Mouse (Mus musculus) kidney, adult 8-10 months (tissue): ENCODE data around the gene Pxdn.

Experiments
- DNase-seq, 2 experiments: peaks; one replicate each; pipeline ENCODE4 v3.0.0; 2022

The Pxdn gene

DNA sequence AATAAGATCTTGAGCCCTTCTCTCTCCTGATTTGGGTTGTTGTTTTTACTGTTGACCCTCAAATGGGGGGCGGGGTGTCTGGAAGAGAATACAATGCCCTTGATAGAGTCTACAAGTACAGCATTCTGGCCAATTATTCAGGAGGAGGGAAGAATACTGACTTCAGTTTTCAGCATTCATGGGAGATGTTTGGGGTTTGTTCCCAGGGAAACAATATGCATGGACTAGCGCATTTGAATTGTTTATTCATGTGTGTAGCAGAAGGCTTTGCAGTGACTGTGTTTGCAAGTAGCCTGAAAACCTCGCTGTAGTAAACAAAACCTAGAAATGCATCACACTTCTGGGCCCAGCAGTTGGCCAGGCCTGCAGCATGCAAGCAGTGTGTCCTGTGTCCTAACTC, 17.1 kb downstream of the Pxdn start:
- DNase-seq, result no peak

DNA sequence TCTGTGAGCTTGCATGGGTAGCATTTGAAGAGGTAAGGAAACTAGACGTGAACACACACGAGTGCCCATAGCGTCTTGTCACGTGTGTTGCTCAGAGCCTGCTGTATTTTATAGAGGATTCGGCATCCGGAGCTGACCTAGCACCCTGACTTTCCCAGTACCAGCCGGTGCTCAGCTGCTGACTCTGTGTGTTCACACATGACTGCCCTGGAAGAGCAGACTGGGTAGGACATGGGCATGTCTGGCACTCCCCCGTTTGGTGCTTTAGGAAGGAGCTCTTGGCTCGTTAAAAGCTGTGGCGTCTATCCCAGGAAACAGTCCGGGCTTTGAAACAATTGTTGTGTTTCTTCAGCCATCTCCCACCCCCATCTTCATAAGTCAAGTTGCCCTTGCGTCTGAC, 19.6 kb downstream of the Pxdn start:
- DNase-seq, result peak; percentile 72 to 73

DNA sequence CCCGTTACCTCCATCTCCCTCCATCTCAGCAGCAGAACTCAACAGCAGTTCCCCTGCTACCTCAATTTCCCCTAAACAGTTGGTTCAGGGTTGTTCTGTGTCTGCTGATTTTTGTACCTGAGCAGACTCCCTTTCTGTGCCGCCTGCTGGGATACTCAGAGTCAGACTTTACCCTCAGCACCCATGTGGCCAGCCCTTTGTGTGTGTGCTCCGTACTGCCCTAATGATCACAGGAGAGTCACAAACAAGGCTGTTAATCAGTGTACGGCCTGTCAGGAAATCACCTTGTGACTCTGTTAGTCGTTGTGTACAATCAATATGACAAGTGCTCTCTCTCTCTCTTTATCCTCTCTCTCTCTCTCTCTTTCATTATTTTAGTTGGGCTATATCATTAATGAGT, 21.2 kb downstream of the Pxdn start:
- peak; percentile 69 for DNase-seq

DNA sequence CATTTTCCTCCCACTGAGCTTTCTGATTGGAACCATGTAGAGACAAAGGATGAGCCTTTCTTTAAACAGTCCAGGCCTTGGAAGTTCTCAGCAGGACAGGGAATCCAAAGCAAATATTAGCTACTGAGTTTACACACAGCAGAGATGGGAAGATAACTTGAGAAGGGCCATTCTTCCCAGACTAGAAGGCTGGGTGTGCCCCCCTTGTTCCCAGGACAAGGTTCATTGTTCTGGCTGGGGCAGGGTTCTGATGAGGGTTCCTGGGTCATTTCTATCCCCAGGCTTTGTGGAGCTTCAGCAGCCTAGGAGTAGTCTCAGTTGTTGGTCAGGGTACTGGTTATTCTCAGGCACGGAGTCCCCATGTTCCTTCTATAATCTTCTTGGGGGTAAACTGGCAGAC, 23.6 kb downstream of the Pxdn start:
- DNase-seq, result no peak

DNA sequence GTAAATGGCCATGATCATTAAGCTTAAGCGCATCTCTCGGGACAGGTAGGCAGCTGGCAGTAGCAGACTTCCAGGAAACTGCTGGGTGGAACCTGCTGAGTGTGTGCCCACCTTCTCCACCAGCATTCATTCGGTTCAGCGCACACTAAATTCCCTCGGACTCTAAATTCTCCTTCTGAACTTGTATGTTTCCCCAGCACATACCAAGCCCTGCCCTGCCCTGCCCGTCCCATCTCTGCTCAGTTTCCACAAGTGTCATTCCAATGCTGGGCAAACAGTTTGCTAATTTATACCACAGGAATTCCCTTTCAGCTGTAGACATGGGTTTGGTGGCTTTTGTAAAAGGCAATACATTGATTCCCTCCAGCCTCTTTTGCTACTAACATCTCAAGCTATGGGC, 27.6 kb downstream of the Pxdn start:
- DNase-seq, result no peak

DNA sequence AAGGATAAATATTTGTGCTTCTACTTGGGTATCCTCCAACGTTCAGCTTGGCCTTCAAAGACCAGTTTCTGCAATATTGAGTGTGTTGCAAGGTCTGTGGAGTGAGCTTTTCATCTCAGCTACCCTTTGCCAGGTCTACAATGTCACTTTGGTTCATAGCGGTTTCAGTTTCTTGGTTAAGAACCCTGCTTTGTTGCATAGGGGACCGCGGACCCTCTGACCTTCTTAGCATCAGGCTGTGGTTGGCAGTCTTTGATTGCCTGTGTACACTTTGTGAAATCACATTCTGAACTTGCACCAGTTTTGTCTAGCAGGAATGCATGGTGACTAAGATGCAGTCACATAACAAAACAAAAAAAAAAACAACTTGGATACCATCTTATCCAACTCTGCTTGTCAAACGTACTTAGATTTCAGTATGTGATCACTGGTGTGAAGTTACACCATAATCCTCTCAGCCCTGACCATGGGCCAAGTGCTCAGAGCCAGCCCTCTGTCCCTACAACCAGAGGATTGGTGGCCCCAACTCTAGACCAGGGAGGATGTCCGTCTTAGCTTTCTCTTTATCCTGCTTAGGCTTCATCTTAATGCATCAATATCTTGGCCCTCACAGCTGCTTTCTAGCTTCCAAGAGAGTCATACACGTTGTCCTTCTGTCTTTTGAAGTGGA, 34.5 kb downstream of the Pxdn start:
- no peak for DNase-seq

DNA sequence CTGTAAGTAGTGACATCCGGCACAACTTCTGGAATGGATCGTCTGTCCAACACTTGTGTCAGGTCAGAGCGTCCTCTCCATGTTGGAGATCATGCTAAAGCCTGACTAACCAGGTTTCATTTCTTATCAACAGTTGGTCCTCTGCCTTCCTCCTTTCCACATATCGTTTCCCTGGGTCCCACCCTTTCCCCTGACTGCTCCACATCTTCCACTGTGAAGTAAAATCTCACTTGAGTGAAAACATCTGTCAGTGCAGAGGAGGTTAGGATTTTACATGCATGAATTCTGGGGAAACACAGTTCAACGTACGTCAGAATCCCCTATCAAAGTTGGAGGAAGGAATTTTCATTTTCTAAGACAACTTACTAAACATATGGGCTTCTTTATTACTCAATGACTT, 35.1 kb downstream of the Pxdn start:
- DNase-seq, result no peak

DNA sequence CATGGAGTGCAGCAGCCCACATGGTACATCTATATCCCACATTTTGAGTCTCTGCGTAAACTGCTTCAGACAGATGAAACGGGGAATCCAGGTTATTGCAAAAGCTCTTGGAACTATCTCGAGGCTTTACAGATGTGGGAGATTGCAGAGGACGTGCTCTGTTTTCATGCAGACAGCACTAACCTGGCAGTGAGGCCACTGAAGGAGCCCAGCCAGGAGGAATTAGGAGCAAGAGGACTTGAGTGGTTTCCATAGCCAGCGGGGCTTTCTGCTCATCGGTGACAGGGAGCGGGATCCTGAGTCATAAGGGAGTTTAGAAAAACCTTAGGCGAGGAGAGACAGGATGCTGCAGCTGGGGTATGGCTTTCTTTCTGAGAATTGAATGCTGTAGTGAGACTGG, 42.7 kb downstream of the Pxdn start:
- DNase-seq, result no peak

DNA sequence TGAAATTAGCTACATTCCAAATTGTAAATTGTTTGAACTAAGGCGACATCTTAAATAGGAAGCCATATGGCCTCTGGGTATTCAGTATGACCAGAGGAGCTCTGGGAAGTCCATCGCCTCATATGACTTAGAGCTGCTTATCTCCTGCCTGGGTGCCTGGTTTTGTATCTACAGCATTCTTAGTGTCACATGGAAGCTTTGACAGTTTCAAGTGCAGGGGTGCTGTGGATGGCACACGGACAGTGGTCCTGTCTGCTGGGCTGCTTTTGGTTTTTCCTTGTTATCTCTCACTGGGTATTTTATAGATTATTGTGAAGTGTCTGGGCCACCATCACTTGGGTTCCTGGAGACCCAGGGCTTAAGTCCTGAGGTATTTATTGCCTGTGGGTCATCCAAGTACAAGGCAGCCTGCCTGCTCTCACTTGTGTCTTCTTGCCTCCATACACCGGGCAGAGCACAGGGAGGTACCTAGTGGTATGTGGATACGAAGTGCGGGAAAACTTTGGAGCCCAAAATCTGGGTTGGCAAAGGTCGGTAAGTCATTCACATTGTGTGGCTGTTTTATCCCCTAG, 44.4 kb downstream of the Pxdn start:
- no peak for DNase-seq

DNA sequence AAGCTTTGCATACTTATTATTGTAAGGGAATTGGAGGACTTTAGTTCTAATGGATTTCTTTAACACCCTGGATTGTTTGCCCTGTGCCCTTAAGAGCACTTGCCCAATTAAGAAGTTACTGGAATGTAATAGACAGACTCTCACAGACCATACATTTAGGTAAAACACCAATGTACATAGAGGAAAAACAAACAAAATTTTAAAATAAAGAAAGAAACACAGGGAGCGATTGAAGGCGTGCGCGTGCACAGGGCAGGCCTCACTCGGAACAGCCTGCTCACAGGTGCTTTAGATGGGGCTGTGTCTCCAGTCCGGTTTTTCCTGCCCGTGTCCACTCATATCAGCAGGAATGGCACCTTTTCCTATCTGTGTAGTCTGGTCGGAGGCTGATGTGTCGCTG, 45.8 kb downstream of the Pxdn start:
- DNase-seq, result no peak

DNA sequence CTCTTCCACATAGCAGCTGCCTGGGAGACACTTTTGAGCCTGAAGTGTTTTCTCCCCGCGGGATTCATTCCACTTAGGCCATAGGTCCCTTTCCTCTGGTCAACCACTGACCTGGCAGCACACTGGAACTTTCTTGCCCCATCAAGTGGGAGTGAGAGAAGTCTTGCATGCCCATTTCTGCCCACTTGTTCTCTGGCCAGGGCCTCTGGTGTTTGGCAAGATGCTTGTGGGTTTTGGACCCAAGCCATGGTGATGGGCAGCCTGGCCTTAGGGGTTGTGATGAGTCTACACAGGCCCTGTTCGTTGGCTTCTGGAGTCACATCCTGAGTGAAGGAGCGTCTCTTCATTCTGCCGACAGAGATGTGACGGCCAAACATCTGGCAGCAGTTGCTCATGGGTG, 47.7 kb downstream of the Pxdn start:
- DNase-seq, result no peak

DNA sequence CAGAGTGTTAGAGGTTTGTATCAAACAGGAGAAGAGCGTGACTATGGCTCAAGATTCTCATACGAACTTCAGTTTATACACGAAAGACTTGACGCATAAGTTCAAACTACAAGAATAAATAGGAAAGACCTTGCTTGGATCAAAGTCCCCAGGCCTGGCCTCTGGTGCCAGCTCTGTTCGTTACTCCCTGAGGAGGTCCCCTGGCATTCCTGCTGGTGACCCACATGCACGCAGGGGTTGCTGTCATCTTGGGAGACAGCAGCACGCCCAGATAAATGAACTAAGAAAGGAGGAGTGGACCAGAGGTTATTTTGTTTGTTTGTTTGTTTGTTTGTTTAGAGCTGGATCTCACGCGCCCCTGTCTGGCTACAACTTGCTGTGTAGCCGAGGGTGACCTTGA, 48.8 kb downstream of the Pxdn start:
- no peak for DNase-seq

DNA sequence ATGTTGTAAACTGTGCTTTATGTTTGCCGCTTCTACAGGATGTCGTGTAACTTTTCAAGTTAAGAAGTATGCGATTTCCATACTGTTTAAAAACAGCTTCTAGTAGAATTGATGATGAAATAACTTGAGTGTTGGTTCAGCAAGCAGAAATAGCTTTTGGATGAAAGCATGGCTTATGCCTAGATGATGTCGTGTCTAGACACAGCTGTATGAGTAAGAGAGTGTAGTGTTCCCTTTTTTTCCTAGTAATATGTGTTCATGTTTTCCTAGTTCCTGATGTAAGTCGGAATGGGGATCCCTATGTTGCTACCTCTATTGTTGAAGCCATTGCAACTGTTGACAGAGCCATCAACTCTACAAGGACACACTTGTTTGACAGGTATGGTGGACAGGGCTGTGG, 61.5 kb downstream of the Pxdn start:
- DNase-seq, result no peak

DNA sequence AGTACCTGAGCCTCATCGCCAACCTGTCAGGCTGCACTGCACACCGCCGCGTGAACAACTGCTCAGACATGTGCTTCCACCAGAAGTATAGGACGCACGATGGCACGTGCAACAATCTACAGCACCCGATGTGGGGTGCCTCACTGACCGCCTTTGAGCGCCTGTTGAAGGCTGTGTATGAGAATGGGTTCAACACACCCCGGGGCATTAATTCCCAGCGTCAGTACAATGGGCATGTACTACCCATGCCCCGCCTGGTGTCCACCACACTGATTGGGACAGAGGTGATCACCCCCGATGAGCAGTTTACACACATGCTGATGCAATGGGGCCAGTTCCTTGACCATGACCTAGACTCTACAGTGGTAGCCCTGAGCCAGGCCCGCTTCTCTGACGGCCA, 64.5 kb downstream of the Pxdn start:
- no peak for DNase-seq

DNA sequence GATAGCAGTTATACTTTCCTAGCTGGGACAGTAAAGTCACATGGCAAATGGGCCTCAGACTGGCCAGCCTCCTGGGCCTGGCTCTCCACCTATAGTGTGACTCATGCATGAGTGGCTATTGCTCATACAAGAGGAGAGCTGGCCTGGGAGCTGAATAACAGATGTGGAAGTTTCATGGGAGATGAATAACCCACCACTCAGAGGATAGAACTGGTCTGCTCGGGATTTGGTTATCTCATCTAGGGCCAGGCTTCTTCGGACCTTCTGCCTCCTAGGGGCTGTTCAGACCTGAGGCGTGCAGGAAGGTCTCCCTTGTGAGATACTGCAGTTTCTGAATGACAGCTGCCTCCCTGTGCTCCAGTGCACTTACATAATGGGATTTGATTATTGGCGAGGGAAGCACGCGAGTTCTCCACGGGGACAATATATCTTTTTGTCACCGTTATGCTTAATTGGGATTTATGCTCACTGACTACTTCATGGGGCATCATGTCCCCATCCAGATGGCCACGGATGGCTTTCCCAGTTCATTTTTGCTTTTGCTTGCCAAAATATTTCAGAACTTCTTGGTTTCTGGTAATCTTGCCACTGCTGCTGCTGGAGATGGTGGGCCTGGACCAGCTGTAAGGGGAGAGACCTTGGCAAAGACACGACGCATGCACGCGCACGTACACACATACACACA, 66.4 kb downstream of the Pxdn start:
- DNase-seq, result no peak

DNA sequence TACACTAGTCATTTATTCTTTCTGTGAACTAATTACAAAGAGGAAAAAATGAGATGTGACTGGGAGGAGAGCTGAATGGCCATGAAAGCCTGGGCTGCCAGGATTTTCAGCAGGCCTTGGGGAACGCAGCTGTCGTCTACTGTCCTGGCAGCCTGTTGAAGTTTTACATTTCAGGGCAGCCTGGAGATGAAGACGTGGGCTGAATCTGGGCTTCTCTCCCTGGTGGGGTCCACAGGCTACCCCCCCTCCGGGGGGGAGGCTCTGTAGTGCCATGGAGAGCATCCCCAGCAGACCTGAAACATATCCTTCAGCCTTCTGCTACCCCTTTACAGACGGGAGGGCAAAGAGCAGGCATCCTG, 66.9 kb downstream of the Pxdn start:
- DNase-seq, result no peak

DNA sequence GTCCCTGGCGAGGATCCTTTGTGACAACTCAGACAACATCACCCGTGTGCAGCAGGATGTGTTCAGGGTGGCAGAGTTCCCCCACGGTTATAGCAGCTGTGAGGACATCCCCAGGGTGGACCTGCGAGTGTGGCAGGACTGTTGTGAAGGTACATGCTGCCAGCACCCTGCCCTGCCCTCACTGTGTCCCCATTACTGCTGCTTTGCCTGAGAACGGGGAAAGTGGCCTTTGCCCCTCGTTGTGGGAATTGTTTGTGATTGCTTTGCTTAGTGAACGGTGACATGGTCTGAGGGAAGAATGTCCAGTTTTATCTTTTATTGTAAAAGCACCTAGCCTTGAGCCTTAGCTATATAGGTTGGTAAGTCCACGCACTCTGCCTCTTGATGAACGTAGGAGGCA, 69.2 kb downstream of the Pxdn start:
- DNase-seq, result peak in 1 of 2 experiments; percentile 27

DNA sequence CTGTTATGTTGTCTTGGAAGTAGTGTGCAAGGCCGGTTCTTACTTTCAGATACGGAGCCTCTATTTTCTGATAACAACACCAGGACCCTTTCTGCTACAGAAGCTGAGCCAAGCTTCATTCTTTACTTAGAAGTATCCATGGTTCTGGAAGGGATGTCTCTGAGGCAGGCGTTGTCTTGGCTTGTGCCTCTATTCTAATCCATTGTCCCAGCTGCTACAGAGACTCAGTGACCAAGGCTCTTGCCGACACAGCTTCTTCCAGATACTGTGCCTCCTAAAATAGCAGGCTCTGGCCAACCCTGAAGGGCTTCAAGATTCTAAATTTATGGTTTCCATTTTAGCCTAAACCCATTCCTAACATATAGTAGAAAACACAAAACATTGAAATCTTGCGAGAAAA, 71.3 kb downstream of the Pxdn start:
- DNase-seq, result no peak

DNA sequence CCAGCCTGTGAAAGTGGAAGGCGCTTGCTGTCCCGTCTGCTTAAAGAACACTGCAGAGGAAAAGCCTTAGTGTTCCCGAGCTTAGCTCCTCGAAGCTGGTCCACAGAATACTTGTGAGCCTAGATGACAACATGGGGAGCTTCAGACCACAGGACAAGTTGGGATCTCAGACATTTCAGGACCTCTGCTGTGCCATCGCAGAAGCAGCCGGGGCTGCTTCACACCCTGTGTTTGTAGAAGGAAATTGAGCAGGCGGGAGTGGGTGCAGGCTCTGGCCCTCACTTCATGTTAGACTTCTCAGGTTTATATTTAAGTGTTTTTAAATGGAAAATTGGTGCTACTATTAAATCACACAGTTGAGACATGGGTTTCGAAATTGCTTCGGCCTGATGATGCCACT, 78.1 kb downstream of the Pxdn start:
- DNase-seq, result no peak

DNA sequence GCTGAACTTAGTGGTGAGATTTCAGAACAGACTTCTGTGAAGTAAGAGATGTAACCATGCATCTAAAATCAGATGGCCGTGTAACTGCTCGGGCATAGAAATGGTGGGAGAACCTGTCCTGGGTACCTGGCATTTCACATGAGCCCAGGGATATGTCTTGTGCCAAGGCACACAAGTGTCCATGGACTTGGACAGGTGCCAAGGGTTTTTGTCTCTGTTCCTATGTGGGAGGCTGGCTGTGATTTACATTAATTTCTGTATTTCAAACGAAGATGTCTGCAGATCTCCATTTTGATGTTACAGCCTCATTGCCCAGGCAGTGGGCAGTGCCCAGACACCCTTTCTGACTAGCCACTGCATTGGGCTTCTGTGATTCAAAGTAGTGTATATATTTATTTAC, 79.7 kb downstream of the Pxdn start:
- DNase-seq, result no peak

DNA sequence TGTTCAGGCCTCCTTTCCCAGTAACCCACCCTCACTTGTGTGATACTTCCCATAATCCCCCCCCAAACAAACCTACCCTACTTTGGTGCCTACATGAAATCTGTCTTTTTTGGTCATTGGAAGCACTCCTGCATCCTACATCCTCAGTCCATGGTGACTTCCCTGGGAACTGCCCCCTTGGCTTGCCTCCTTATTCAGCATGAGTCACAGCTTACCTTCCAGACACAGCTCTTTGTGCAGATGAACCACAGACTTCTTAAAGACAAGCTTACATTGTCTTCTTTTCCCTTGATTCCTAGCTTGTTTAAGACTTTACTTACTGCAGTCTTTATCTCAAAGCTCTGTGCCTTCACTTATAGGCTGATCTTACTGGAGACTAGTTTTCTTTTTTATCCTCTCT, 83.0 kb downstream of the Pxdn start:
- no peak for DNase-seq

DNA sequence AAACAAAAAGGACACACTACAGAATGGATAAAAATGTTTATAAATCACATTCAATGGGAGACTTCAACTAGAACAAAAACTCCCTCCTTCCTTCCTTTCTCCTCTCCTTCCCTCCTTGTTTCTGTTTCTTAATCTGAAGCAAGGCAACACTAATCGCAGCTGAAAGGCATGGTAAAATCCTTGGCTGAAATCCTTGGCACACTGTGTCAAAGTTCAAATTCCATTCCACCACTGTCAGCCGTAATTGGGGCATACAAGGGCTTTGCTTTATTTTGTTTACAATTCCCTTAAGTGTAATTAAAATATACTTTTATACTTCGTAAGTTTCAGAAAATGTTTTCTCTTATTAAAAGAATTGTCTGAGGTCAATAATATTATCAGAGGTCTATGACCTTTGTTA, 86.1 kb downstream of the Pxdn start:
- peak; percentile 56 to 71 for DNase-seq

DNA sequence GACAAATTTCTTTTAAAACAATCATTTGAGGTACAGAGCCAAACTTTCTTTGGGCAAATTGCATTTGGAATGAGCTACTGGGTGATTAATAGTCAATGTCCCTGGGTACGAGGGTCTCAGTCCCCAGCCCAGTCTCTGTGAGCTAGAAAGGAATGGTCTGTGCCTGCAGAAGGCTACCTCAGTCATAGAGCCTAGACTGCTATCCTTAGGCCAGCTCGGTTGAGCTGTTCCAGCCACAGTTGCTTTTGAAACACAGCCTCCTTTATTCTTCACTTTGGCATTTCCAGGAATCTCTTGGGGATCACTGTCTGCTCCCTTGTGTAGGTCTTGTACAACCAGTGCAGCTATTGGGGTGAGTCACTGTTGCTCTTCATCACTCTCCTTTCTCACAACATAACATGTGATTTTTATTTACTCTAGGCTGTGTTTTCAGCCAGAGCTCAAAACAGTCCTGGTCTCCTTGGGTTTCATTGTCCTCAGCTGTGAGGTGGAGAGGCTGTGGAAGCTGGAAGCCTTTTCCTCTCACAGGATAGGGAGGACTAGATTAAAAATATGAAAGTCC, 86.9 kb downstream of the Pxdn start:
- DNase-seq, result no peak

DNA sequence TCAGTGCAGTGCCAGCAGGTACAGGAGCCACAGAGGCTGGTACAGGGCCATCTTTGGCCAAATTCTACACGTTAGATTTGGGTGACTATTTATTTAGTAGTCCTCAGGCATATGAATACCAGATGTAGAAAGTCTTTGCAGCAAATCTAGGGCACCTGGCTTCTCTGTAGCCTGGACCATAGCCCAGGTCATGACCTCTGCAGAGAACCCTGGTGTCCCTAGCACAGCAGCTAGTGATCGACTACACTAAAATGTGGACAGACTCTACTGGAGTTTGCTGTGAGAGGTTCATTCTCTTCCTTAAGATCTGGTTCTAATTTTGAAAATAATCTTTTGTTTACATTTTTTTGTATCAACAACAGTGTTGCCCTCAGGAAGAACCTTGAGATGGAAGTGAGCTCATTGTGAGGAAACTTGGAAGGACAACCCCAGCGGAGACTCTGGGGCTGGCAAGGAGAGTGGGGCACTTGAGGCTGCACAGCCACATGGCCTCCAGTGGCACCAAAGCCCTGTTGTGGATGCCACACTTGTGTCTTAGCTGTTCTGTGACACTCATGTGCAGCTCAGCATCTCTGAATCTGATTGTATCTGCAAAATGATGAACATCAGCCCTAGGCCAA, 90.4 kb downstream of the Pxdn start:
- no peak for DNase-seq
